ENCODE assay signal across 21 mouse cellular contexts in genomic region chr7:66734993-66735392, GRCm38 (mm10). TPM values are rescaled to one million over a fixed set of nuclear protein-coding genes. Genes with fewer than 3 reads are reported as not detected.
"Had no signal": no experiment of that assay in that cellular context is flagged by ENCODE, and none has a peak within 500 bp of the region (broad histone marks: within the 10 kb centered on the region; RNA-seq: fewer than 3 reads in every experiment).

No protein-coding gene starts in this region.

- H3K36me3 ChIP-seq: liver, embryonic 13.5 days; lung, embryonic 15.5 days; midbrain, embryonic 12.5 days; midbrain, embryonic 15.5 days; neural tube, embryonic 12.5 days; neural tube, embryonic 15.5 days had no signal

- H3K4me2 ChIP-seq: liver, embryonic 13.5 days; lung, embryonic 15.5 days; midbrain, embryonic 12.5 days; midbrain, embryonic 15.5 days; neural tube, embryonic 12.5 days; neural tube, embryonic 15.5 days had no signal

- H3K9ac ChIP-seq: liver, embryonic 13.5 days; lung, embryonic 15.5 days; midbrain, embryonic 12.5 days; midbrain, embryonic 15.5 days; neural tube, embryonic 12.5 days; neural tube, embryonic 15.5 days had no signal

- H3K9me3 ChIP-seq: liver, embryonic 13.5 days; lung, embryonic 15.5 days; midbrain, embryonic 12.5 days; midbrain, embryonic 15.5 days; neural tube, embryonic 12.5 days; neural tube, embryonic 15.5 days had no signal

- DNase-seq: kidney, adult 2 months; kidney, postnatal 25 days; layer of hippocampus, adult 9-11 months; liver, embryonic 13.5 days; right cerebral cortex, adult 18-20 months; right cerebral cortex, postnatal 14 days; right cerebral cortex, postnatal 4 days; thymus, postnatal 36 days had no signal

- ATAC-seq: midbrain, embryonic 15.5 days had no signal

- H3K27ac ChIP-seq: kidney, postnatal 0 days; layer of hippocampus, adult 2 months; left cerebral cortex, adult 2 months; liver, embryonic 13.5 days; lung, embryonic 15.5 days; macrophage; midbrain, embryonic 12.5 days; midbrain, embryonic 15.5 days; neural tube, embryonic 12.5 days; neural tube, embryonic 15.5 days; stomach, postnatal 0 days had no signal

- H3K4me1 ChIP-seq: liver, embryonic 13.5 days; midbrain, embryonic 12.5 days; midbrain, embryonic 15.5 days; neural tube, embryonic 12.5 days had no signal

- H3K27me3 ChIP-seq: liver, embryonic 13.5 days; lung, embryonic 15.5 days; midbrain, embryonic 12.5 days; midbrain, embryonic 15.5 days; neural tube, embryonic 12.5 days; neural tube, embryonic 15.5 days had no signal

- H3K4me3 ChIP-seq: layer of hippocampus, adult 2 months; left cerebral cortex, adult 2 months; liver, embryonic 13.5 days; lung, embryonic 15.5 days; midbrain, embryonic 12.5 days; midbrain, embryonic 15.5 days; neural tube, embryonic 12.5 days; neural tube, embryonic 15.5 days had no signal

RNA-seq across cellular contexts. Expression of gene Cers3, which starts 8.3 kb away (rescaled TPM):
- total RNA-seq: liver, adult 2 months; megakaryocyte, adult 5-6 weeks had no signal
- polyA plus RNA-seq: large intestine, adult 2 months; macrophage had no signal
